Mouse (Mus musculus) gastrocnemius, postnatal 10 days (tissue): Measurements from ENCODE around the gene Gata5. TPM values are rescaled to one million over a fixed set of nuclear protein-coding genes. Genes with fewer than 3 reads are reported as not detected.
A peak's percentile ranks its signal among the peaks of the same experiment; 100 is the strongest.

Experiments used
- DNase-seq: peaks from one replicate; pipeline ENCODE4 v3.0.0; 2021; ENCODE audit warnings: mixed read lengths
- total RNA-seq, 2 experiments: library from RNA; stranded (reverse); gene quantifications; 2 replicates each; pipeline ENCODE4 v1.2.3; 2021

Gata5 gene
- total RNA-seq, 2 experiments from 2014 or later, result not detected

GRCm38 (mm10) chr2:180307680-180308079 is 26.8 kb downstream of the Gata5 start:
- DNase-seq, result no peak

- peak; percentile 60 for DNase-seq
These were observed 27.9 kb downstream of the Gata5 start for GRCm38 (mm10) chr2:180306423-180307168.

DNA sequence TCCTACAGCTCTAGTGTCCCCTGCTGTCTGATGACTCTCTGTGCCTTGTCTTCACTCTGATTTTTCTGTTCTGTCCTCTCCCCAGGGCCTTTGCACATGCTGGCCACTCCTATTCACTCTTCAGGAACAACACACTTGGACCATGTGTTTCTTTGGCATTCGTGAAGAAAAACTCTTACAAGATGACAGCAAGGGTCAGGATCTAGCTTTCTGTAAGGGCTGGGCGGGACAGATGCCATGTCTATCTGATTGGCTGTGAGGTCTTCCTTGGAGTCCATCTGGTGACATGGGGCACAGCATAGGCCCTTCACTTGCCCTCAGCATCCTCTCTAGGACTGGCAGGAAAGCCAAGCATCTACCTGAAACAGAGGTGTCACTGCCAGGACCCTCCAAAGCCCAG is 28.5 kb downstream of the Gata5 start:
- DNase-seq, result no peak

DNA sequence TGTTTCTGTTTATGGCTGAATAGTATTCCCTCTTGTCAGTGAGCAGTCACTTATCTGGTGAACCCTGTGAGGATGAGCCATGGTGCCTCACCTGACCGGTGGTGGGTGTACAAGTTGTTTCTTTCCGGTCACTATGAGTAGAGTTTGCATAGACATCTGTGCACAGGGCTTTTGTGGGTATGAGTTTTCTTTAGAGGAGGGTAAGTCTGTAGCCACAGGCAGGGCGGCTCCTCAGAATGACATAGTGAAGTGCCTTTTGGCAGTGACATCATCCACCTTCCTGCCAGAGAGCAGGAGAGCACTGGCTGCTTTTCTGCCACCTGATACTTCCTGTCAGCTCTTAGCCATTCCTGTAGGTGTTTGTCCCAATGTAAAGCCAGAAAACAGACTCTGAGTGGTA is 29.0 kb downstream of the Gata5 start:
- DNase-seq, result no peak

GRCm38 (mm10) chr2:180304554-180304953 is 29.9 kb downstream of the Gata5 start:
- DNase-seq, result no peak

GRCm38 (mm10) chr2:180303468-180303867 is 31.0 kb downstream of the Gata5 start:
- DNase-seq, result no peak

DNA sequence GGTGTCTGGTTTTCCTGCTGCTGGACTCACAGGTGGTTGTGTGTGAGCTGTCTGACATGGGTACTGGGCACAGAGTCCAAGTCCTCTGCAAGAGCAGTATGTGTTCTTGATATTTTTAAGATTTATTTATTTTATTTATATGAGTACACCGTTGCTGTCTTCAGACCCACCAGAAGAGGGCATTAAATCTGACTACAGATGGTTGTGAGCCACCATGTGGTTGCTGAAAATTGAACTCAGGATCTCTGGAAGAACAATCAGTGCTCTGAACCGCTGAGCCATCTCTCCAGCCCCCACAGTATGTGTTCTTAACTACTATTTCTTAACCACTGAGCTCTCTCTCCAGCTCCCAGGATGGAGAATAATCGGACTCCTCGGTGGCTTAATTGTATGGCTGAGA is 32.3 kb downstream of the Gata5 start:
- no peak for DNase-seq

DNA sequence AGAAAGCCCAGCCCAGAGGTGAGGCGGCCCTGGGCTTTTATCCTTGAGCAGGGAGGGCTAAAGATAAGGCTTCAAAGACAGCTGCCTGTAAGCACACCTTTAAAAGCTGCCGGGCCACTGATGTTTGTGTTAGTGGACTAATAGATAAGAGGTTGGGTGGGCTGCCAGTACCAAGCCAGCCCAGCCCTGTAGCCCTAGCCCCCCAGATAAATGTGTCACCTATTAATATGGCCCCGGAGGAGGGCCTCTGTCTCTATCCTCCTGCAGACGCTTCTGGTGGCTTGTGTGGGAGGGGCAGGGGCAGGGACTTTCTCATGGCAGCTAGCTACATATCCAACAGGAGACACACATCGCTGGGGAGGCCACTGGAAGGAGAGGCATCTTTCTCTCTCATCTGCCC is 33.7 kb downstream of the Gata5 start:
- DNase-seq, result no peak

DNA sequence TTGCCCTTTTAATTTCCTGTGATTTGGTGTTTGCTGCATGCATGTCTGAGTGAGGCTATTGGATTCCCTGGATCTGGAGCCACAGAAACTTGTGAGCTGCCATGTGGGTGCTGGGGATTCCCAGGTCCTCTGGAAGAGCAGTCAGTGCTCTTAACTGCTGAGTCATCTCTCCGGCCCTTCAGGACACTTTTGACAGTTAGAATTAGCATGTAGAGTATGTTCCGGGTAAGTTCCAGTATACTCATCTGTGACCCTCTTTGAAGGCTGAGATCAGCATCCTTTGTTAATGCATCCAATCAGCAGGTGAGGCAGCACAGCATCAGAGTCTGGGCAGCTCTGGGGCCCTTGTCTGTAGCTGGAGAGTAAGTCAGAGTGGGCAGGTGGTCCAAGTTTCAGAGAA is 34.2 kb downstream of the Gata5 start:
- no peak for DNase-seq

GRCm38 (mm10) chr2:180292906-180293305 is 41.6 kb downstream of the Gata5 start:
- no peak for DNase-seq

- no peak for DNase-seq
These were observed 42.5 kb downstream of the Gata5 start for GRCm38 (mm10) chr2:180292026-180292425.

- DNase-seq, result no peak
These were observed 42.9 kb downstream of the Gata5 start for GRCm38 (mm10) chr2:180291566-180291965.

DNA sequence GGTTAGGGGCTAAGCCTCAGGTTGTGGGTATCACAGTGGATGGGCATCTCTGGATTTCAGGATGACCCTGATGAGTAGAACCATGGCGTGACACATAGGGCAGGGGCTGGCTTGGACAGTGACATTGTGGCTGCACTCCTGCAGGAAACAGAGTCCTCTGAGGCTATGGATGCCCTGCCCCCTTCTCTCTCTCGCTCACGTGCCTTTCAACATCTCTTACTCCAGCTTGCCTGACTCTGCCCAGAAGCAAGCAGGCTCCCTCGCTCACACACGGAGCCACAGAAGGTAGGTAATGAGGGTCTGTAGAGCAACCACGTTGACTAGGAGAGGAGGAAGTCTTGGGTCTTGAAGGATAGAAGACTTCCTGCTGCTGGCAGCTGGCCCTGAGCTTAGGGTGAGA is 44.0 kb downstream of the Gata5 start:
- DNase-seq, result no peak

DNA sequence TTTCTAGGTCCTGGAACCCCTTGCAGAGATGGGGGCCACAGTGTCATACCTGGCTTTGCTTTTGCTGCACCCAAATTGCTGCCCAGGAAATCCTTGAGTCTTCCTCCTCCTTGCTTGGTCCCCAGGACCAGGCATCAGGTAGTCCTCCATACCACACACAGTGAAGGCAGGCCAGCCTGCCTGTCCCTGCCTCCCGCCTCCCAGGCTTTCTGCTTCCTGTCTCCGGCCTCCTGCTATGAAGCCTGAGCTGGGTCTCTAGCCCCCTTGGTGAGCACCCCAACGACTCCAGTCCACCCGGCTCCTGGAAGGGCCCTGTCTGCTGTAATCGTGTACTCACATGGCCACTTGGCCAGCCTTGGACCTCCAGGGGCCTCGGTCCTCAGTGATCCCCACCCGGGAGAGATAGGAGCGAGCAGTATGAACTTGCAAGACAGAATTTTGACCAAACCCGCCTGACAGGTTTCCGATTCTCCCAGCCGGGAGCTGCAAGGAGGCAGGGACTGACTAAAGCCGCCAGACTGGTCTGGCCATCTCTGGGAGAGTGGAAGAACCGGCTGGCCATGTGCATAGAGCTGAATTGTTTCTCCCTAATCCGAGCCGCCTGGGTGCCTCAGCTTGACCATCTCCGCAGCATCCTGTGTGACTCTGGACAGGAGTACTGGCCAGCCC is 44.9 kb downstream of the Gata5 start, which contains the start of gene Rbbp8nl:
Rbbp8nl (minus strand) TSS at position 440 of the 669 bp plus-strand sequence.
- no peak for DNase-seq

GRCm38 (mm10) chr2:180288966-180289365 is 45.5 kb downstream of the Gata5 start:
- DNase-seq, result no peak

GRCm38 (mm10) chr2:180279321-180279720 is 55.2 kb downstream of the Gata5 start:
- DNase-seq, result no peak

DNA sequence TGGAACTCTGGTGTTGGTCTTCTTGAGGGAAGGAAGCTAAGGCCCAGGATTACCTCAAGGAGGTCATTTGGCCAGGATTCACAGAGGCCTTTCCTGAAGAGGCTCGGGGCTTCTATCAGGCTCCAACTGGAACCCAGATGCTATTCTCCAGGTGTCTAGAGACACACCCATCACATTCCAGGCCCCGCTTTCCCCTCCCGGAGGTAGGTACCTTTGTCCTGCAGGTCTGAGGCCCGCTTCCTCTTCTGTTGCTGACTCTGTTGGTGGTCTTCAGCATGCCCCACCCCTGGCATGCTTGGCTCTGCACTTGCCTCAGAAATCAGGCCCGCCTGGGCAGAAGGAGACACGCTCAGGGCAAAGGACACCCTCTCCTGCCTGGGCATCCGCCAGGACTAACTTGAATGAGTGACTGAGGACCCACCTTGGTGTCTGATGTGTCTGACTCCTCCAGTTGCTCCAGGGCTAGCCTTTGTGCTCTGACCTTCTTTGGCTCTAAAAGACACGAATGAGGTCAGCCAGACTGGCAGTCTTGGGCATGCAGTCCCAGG is 56.7 kb downstream of the Gata5 start:
- DNase-seq, result no peak

GRCm38 (mm10) chr2:180276851-180277259 is 57.6 kb downstream of the Gata5 start:
- DNase-seq, result no peak

- no peak for DNase-seq
These were observed 58.1 kb downstream of the Gata5 start for GRCm38 (mm10) chr2:180276385-180276784.

DNA sequence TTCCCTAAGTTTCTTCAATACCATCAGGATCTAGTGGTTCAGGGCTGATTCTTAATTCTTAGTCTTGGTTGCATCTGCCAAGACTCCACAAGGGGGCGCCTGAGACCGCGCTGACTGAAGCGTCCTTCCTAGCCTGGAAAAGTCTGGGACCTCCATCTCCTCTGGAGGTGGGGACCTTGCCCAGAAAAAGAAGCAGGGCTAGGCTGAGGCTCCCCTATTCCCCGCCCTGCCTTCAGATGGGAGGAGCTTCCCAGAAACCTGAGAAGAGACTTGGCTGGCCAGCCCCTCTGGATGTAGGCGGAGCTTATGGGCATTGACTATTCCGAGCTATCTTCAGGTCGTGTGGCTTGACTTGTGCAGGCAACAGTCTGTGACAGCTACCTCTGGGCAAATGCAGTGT is 58.7 kb downstream of the Gata5 start:
- peak; percentile 87 for DNase-seq
